Mouse (Mus musculus) MEL (cell line): ENCODE measurements at regions not wholly inside any gene's neighbourhood (a gene's known extent, or its start where the extent isn't known, plus 50 kb on each side); places are given as distances from the start of the nearest gene placed in this dataset.

Experiments
- DNase-seq: peaks from one replicate; pipeline ENCODE4 v3.0.0; 2011; ENCODE audit warnings: low read depth, low spot score
- H3K27ac ChIP-seq: 2 replicates; pipeline ENCODE4 v1.5.1; 2012; ENCODE audit warnings: low read depth, mild to moderate bottlenecking, control low read depth, low read length, moderate library complexity; ENCODE audit not compliant: control insufficient read depth
- H3K27me3 ChIP-seq, 2 experiments: fragments of 150-350 bp in 1 of 2; sonication (generic) in 1 of 2; 2 replicates each; pipeline ENCODE4 v1.6.1; 2012; ENCODE audit warnings: low read length in 2 of 2, mild to moderate bottlenecking in 2 of 2, improper control_type of control experiment in 1 of 2, moderate library complexity in 1 of 2; ENCODE audit not compliant: insufficient read depth in 2 of 2, control insufficient read depth in 1 of 2
- H3K36me3 ChIP-seq, 2 experiments: 2 replicates each; pipeline ENCODE4 v1.6.1; 2012 to 2014; ENCODE audit warnings: low read length in 2 of 2, improper control_type of control experiment in 1 of 2, inconsistent platforms in 1 of 2, mild to moderate bottlenecking in 1 of 2; ENCODE audit not compliant: insufficient read depth in 2 of 2, control insufficient read depth in 1 of 2
- H3K4me1 ChIP-seq, 2 experiments: fragments of 150-350 bp in 1 of 2; sonication (generic) in 1 of 2; 2 replicates each; pipeline ENCODE4 v1.6.1; 2012; ENCODE audit warnings: low read length in 2 of 2, improper control_type of control experiment in 1 of 2, mild to moderate bottlenecking in 1 of 2; ENCODE audit not compliant: insufficient read depth in 2 of 2, control insufficient read depth in 1 of 2
- H3K4me3 ChIP-seq, 2 experiments: fragments of 150-350 bp in 1 of 2; sonication (generic) in 1 of 2; 2 replicates each; pipeline ENCODE4 v1.5.1; 2012; ENCODE audit warnings: low read depth in 2 of 2, low read length in 2 of 2, mild to moderate bottlenecking in 2 of 2, moderate library complexity in 2 of 2, control low read depth in 1 of 2, improper control_type of control experiment in 1 of 2; ENCODE audit not compliant: control insufficient read depth in 1 of 2, insufficient read depth in 1 of 2
- H3K79me2 ChIP-seq: 2 replicates; pipeline ENCODE4 v1.6.1; 2012; ENCODE audit warnings: mild to moderate bottlenecking, low read length, moderate library complexity; ENCODE audit not compliant: control insufficient read depth, poor library complexity, insufficient read depth
- H3K9ac ChIP-seq: 2 replicates; pipeline ENCODE4 v1.6.1; 2012; ENCODE audit warnings: low read depth, mild to moderate bottlenecking, control low read depth, low read length, moderate library complexity; ENCODE audit not compliant: control insufficient read depth, poor library complexity, severe bottlenecking
- H3K9me3 ChIP-seq: fragments of 150-350 bp; sonication (generic); replicated peaks from 2 replicates; pipeline ENCODE4 v1.6.1; 2012; ENCODE audit warnings: mild to moderate bottlenecking, low read length, improper control_type of control experiment, moderate library complexity; ENCODE audit not compliant: insufficient read depth
- CTCF ChIP-seq, 3 experiments: IDR thresholded peaks in 2 of 3; conservative IDR thresholded peaks in 1 of 3; 2 replicates each; pipeline ENCODE4 v1.5.1; 2011 to 2012; ENCODE audit warnings: low read length in 3 of 3, low read depth in 2 of 3, mild to moderate bottlenecking in 2 of 3, improper control_type of control experiment in 1 of 3, inconsistent platforms in 1 of 3, mixed read lengths in 1 of 3, moderate library complexity in 1 of 3; ENCODE audit not compliant: control insufficient read depth in 1 of 3, insufficient read depth in 1 of 3, poor library complexity in 1 of 3, severe bottlenecking in 1 of 3
- E2F4 ChIP-seq: IDR thresholded peaks from 2 replicates; pipeline ENCODE4 v1.6.1; 2011; ENCODE audit warnings: low read depth, low read length, improper control_type of control experiment, borderline replicate concordance
- ELF1 ChIP-seq: IDR thresholded peaks from 2 replicates; pipeline ENCODE4 v1.6.1; 2014; ENCODE audit warnings: low read depth, mild to moderate bottlenecking, inconsistent platforms, low read length, improper control_type of control experiment, moderate library complexity
- ETS1 ChIP-seq: IDR thresholded peaks from 2 replicates; pipeline ENCODE4 v1.6.1; 2012; ENCODE audit warnings: low read depth, mild to moderate bottlenecking, inconsistent platforms, low read length, improper control_type of control experiment, moderate library complexity
- MAFK ChIP-seq: IDR thresholded peaks from 2 replicates; pipeline ENCODE4 v1.6.1; 2011; ENCODE audit warnings: low read depth, mild to moderate bottlenecking, low read length, improper control_type of control experiment, borderline replicate concordance
- MEF2A ChIP-seq: IDR thresholded peaks from 2 replicates; pipeline ENCODE4 v1.6.1; 2014; ENCODE audit warnings: low read depth, mild to moderate bottlenecking, inconsistent platforms, low read length, improper control_type of control experiment; ENCODE audit not compliant: poor library complexity, insufficient replicate concordance, severe bottlenecking; ENCODE audit errors: extremely low read depth
- NELFE ChIP-seq: IDR thresholded peaks from 2 replicates; pipeline ENCODE4 v1.6.1; 2011; ENCODE audit warnings: low read depth, low read length, improper control_type of control experiment
- NRF1 ChIP-seq: IDR thresholded peaks from 2 replicates; pipeline ENCODE4 v1.6.1; 2014; ENCODE audit warnings: low read depth, mild to moderate bottlenecking, inconsistent platforms, low read length, improper control_type of control experiment, moderate library complexity; ENCODE audit not compliant: poor library complexity, insufficient read depth, severe bottlenecking
- POLR2A ChIP-seq, 2 experiments: IDR thresholded peaks; 2 replicates each; pipeline ENCODE4 v1.6.1; 2011 to 2012; ENCODE audit warnings: low read length in 2 of 2, mild to moderate bottlenecking in 2 of 2, control low read depth in 1 of 2, improper control_type of control experiment in 1 of 2, low read depth in 1 of 2, moderate library complexity in 1 of 2; ENCODE audit not compliant: control insufficient read depth in 1 of 2, insufficient read depth in 1 of 2, poor library complexity in 1 of 2
- POLR2AphosphoS5 ChIP-seq: IDR thresholded peaks from 2 replicates; pipeline ENCODE4 v1.6.1; 2012; ENCODE audit warnings: low read depth, borderline replicate concordance, mild to moderate bottlenecking, inconsistent platforms, low read length, moderate library complexity, mixed read lengths
- TAL1 ChIP-seq: IDR thresholded peaks from 2 replicates; pipeline ENCODE4 v1.6.1; 2012; ENCODE audit warnings: mild to moderate bottlenecking, inconsistent platforms, low read length, moderate library complexity, mixed read lengths
- TBP ChIP-seq: IDR thresholded peaks from 2 replicates; pipeline ENCODE4 v1.8.0; 2011; ENCODE audit warnings: low read depth, low read length, improper control_type of control experiment
- TCF12 ChIP-seq: IDR thresholded peaks from 2 replicates; pipeline ENCODE4 v1.6.1; 2014; ENCODE audit warnings: low read depth, mild to moderate bottlenecking, inconsistent platforms, low read length, improper control_type of control experiment, moderate library complexity
- UBTF ChIP-seq: IDR thresholded peaks from 2 replicates; pipeline ENCODE4 v1.6.1; 2012; ENCODE audit warnings: low read depth, mild to moderate bottlenecking, inconsistent platforms, low read length, improper control_type of control experiment, moderate library complexity, borderline replicate concordance; ENCODE audit not compliant: insufficient read depth
- USF1 ChIP-seq: IDR thresholded peaks from 2 replicates; pipeline ENCODE4 v1.6.1; 2014; ENCODE audit warnings: low read depth, mild to moderate bottlenecking, inconsistent platforms, low read length, improper control_type of control experiment, moderate library complexity
- ZC3H11A ChIP-seq: IDR thresholded peaks from 2 replicates; pipeline ENCODE4 v1.6.1; 2012; ENCODE audit warnings: low read depth, mild to moderate bottlenecking, inconsistent platforms, low read length, improper control_type of control experiment
- ZNF384 ChIP-seq: IDR thresholded peaks from 2 replicates; pipeline ENCODE4 v1.6.1; 2012; ENCODE audit warnings: low read depth, mild to moderate bottlenecking, inconsistent platforms, low read length, improper control_type of control experiment

DNA sequence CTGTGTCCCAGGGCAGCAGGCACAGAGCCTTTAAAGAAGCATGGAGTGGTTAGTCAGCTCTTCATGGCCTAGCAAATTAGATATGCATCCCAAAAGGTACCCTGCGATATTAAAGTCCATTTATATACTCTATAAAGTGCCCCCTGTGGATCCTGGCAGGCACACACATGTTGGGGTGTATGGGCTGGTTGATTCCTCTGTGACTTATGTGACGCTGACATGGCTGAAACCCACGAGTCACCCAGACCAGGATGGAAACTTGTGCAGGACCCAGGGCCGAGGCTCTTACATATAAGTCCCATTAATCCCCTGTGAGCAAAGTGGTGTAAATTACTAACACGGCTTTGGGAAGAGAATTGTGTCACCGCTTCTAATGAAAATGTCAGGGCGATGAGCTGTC is 155.2 kb upstream of the Pgrmc2 start:
- Histone ChIP-seq H3K4me1 (no peaks in the 10 kb centered on the region), H3K9ac (no peak overlapping the region), H3K36me3 (no peaks in the 10 kb centered on the region), H3K4me3 (no peak overlapping the region), H3K27ac (no peak overlapping the region), H3K9me3 (no peaks in the 10 kb centered on the region), H3K27me3 (no peaks in the 10 kb centered on the region), H3K79me2 (no peaks in the 10 kb centered on the region)
- TF ChIP-seq NELFE = no peak
- no peak for TF ChIP-seq POLR2AphosphoS5
- TF ChIP-seq CTCF (IDR thresholded peaks at IDR 0.05 in 2 of 3, conservative IDR thresholded peaks at IDR 0.05 in 1 of 3; ENCODE audit: control insufficient read depth in 1 of 3, insufficient read depth in 1 of 3, low read depth in 2 of 3, low read length in 3 of 3, poor library complexity in 1 of 3, severe bottlenecking in 1 of 3) = no peak
- no peak for TF ChIP-seq UBTF
- TF ChIP-seq TAL1 = no peak
- no peak for TF ChIP-seq TBP
- no peak for TF ChIP-seq POLR2A (IDR thresholded peaks at IDR 0.05; ENCODE audit: control insufficient read depth in 1 of 2, insufficient read depth in 1 of 2, low read depth in 1 of 2, low read length in 2 of 2, poor library complexity in 1 of 2)
- no peak for TF ChIP-seq MEF2A
- TF ChIP-seq ZNF384 = no peak
- no peak for TF ChIP-seq USF1
- TF ChIP-seq ELF1 = no peak
- no peak for TF ChIP-seq TCF12
- TF ChIP-seq E2F4 = no peak
- TF ChIP-seq MAFK = no peak
- no peak for TF ChIP-seq ZC3H11A
- no peak for TF ChIP-seq NRF1
- no peak for DNase-seq

DNA sequence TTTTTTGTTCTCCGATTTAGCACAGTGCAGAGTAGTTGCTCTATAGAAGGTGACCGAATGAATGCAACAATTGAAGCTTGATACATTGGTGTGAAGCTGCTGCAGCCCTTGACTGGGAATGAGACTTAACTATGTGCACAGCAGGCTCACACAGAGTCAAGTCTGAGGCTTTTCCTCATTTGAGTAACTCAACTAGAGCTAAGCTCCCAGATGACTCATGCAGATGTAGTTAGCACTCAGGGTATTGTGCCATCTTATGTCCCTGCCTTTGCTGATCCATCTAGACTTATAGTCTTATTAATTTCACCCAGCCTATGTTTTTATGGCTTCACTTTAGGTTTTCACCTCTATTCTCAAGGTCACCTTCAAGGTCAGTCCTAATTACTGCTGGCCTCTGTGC is 152.8 kb upstream of the Pgrmc2 start:
- no peak overlapping the region for H3K27ac ChIP-seq
- H3K4me1 ChIP-seq = no peaks in the 10 kb centered on the region
- TF ChIP-seq NRF1 = no peak
- no peak for TF ChIP-seq TAL1
- TF ChIP-seq ETS1 = no peak
- TF ChIP-seq, all 39 proteins: peak for 0
- no peak overlapping the region for H3K9ac ChIP-seq
- no peaks in the 10 kb centered on the region for H3K36me3 ChIP-seq
- H3K27me3 ChIP-seq = no peaks in the 10 kb centered on the region
- DNase-seq = no peak
- no peak overlapping the region for H3K4me3 ChIP-seq
- H3K79me2 ChIP-seq = no peaks in the 10 kb centered on the region
- H3K9me3 ChIP-seq = no peaks in the 10 kb centered on the region
